Mouse (Mus musculus): ENCODE measurements around the gene Crabp2. TPM values are rescaled to one million over a fixed set of nuclear protein-coding genes. Genes with fewer than 3 reads are reported as not detected.
A peak's percentile ranks its signal among the peaks of the same experiment; 100 is the strongest.
"Not testable (repeated sequence)": the region's sequence is repeated elsewhere in the genome, so short reads cannot be mapped to it uniquely, and the experiment has no call there.

The Crabp2 gene
- 834 and 866 TPM in 2 replicates for polyA plus RNA-seq (2016; fragmentation: Nextera tagmentation; extraction: Ambion mirVana)

GRCm38 (mm10) chr3:87948378-87949265 is at the start of gene Crabp2:
TSS of gene Crabp2 (plus strand) at chr3:87948666.
- Histone ChIP-seq H3K27ac (peak within 1 kb of the TSS; percentile 95), H3K9me3 (no peaks in the 10 kb centered on the region), H3K36me3 (replicated peaks) (peaks cover 35% of the 10 kb centered on the region), H3K4me3 (peak within 1 kb of the TSS; percentile 76), H3K4me1 (peaks cover 100% of the 10 kb centered on the region), H3K27me3 (ENCODE audit: poor library complexity, severe bottlenecking) (peaks cover 31% of the 10 kb centered on the region)
- DNase-seq (ENCODE audit: extremely low spot score, low spot score), result peak; percentile 82
- WGBS, result under 1% methylated on average over 35 of the region's 35 CpGs

- Histone ChIP-seq H3K4me3 (no peak overlapping the region), H3K27me3 (ENCODE audit: poor library complexity, severe bottlenecking) (no peaks in the 10 kb centered on the region), H3K36me3 (replicated peaks) (no peaks in the 10 kb centered on the region), H3K4me1 (peaks cover 6% of the 10 kb centered on the region; the same call in 1 of the 2 replicates), H3K27ac (no peak overlapping the region), H3K9me3 (no peaks in the 10 kb centered on the region)
- WGBS, result 77% methylated on average over 3 of the region's 3 CpGs
- DNase-seq (ENCODE audit: extremely low spot score, low spot score), result no peak
These were observed 49.2 kb upstream of the Crabp2 start for GRCm38 (mm10) chr3:87899266-87899665.

- Histone ChIP-seq H3K36me3 (replicated peaks) (no peaks in the 10 kb centered on the region), H3K27ac (no peak overlapping the region), H3K27me3 (ENCODE audit: poor library complexity, severe bottlenecking) (no peaks in the 10 kb centered on the region), H3K4me3 (no peak overlapping the region), H3K4me1 (peaks cover 6% of the 10 kb centered on the region; the same call in 1 of the 2 replicates), H3K9me3 (no peaks in the 10 kb centered on the region)
- DNase-seq (ENCODE audit: extremely low spot score, low spot score), result no peak
- WGBS, result 81% methylated on average over 3 of the region's 3 CpGs
These were observed 48.7 kb upstream of the Crabp2 start for GRCm38 (mm10) chr3:87899776-87900175.

- H3K4me3 ChIP-seq, result peak overlapping the region; percentile 7; the same call in 1 of the 2 replicates
- no peaks in the 10 kb centered on the region for H3K9me3 ChIP-seq
- no peaks in the 10 kb centered on the region for H3K36me3 ChIP-seq (replicated peaks)
- H3K27ac ChIP-seq, result no peak overlapping the region; the same call in 1 of the 2 replicates
- no peak for DNase-seq (ENCODE audit: extremely low spot score, low spot score)
- H3K4me1 ChIP-seq, result peaks cover 6% of the 10 kb centered on the region; the same call in 1 of the 2 replicates
- no peaks in the 10 kb centered on the region for H3K27me3 ChIP-seq (ENCODE audit: poor library complexity, severe bottlenecking)
- 69% methylated on average over 1 of the region's 1 CpGs for WGBS
These were observed 47.3 kb upstream of the Crabp2 start for GRCm38 (mm10) chr3:87901036-87901624.

GRCm38 (mm10) chr3:87901959-87902358 is 46.5 kb upstream of the Crabp2 start:
- not testable (repeated sequence) for H3K4me1 ChIP-seq; H3K27me3 ChIP-seq (ENCODE audit: poor library complexity, severe bottlenecking); H3K27ac ChIP-seq; H3K36me3 ChIP-seq (replicated peaks); H3K9me3 ChIP-seq; H3K4me3 ChIP-seq; DNase-seq (ENCODE audit: extremely low spot score, low spot score)
- 80% methylated on average over 6 of the region's 6 CpGs for WGBS

GRCm38 (mm10) chr3:87903821-87904220 is 44.6 kb upstream of the Crabp2 start:
- Histone ChIP-seq H3K27ac (peak overlapping the region; percentile 72), H3K36me3 (replicated peaks) (no peaks in the 10 kb centered on the region; the same call in 1 of the 2 replicates), H3K4me1 (peaks cover 23% of the 10 kb centered on the region), H3K4me3 (no peak overlapping the region), H3K9me3 (no peaks in the 10 kb centered on the region), H3K27me3 (ENCODE audit: poor library complexity, severe bottlenecking) (no peaks in the 10 kb centered on the region)
- 54% methylated on average over 5 of the region's 5 CpGs for WGBS
- DNase-seq (ENCODE audit: extremely low spot score, low spot score), result no peak

GRCm38 (mm10) chr3:87905880-87906485 is 42.5 kb upstream of the Crabp2 start, which contains the start of gene Hdgf:
TSS of gene Hdgf (plus strand) at chr3:87906321.
- 1% methylated on average over 57 of the region's 57 CpGs for WGBS
- no peaks in the 10 kb centered on the region for H3K27me3 ChIP-seq (ENCODE audit: poor library complexity, severe bottlenecking)
- H3K36me3 ChIP-seq (replicated peaks), result no peaks in the 10 kb centered on the region; the same call in 1 of the 2 replicates
- H3K4me1 ChIP-seq, result peaks cover 45% of the 10 kb centered on the region
- DNase-seq (ENCODE audit: extremely low spot score, low spot score), result peak; percentile 96
- H3K4me3 ChIP-seq, result peak within 1 kb of the TSS; percentile 98
- H3K9me3 ChIP-seq, result no peaks in the 10 kb centered on the region
- H3K27ac ChIP-seq, result peak within 1 kb of the TSS; percentile 98

- Histone ChIP-seq H3K4me1 (peaks cover 51% of the 10 kb centered on the region), H3K9me3 (no peaks in the 10 kb centered on the region), H3K27me3 (ENCODE audit: poor library complexity, severe bottlenecking) (no peaks in the 10 kb centered on the region), H3K4me3 (peak overlapping the region; percentile 98), H3K27ac (peak overlapping the region; percentile 98), H3K36me3 (replicated peaks) (no peaks in the 10 kb centered on the region; the same call in 1 of the 2 replicates)
- DNase-seq (ENCODE audit: extremely low spot score, low spot score), result no peak
- 0% methylated on average over 40 of the region's 47 CpGs for WGBS
These were observed 41.9 kb upstream of the Crabp2 start for GRCm38 (mm10) chr3:87906601-87906980.

- Histone ChIP-seq H3K36me3 (replicated peaks) (no peaks in the 10 kb centered on the region; the same call in none of the 2 replicates), H3K9me3 (no peaks in the 10 kb centered on the region), H3K27ac (peak overlapping the region; percentile 98), H3K4me3 (peak overlapping the region; percentile 98), H3K4me1 (peaks cover 57% of the 10 kb centered on the region), H3K27me3 (ENCODE audit: poor library complexity, severe bottlenecking) (no peaks in the 10 kb centered on the region)
- under 1% methylated on average over 27 of the region's 27 CpGs for WGBS
- peak; percentile 52 for DNase-seq (ENCODE audit: extremely low spot score, low spot score)
These were observed 41.2 kb upstream of the Crabp2 start for GRCm38 (mm10) chr3:87906981-87907857.

- peak overlapping the region; percentile 98 for H3K27ac ChIP-seq
- WGBS, result 10% methylated on average over 1 of the region's 1 CpGs
- peaks cover 5% of the 10 kb centered on the region for H3K36me3 ChIP-seq (replicated peaks)
- DNase-seq (ENCODE audit: extremely low spot score, low spot score), result no peak
- H3K4me3 ChIP-seq, result peak overlapping the region; percentile 98
- H3K4me1 ChIP-seq, result peaks cover 62% of the 10 kb centered on the region
- H3K27me3 ChIP-seq (ENCODE audit: poor library complexity, severe bottlenecking), result no peaks in the 10 kb centered on the region
- no peaks in the 10 kb centered on the region for H3K9me3 ChIP-seq
These were observed 40.6 kb upstream of the Crabp2 start for GRCm38 (mm10) chr3:87907906-87908305.

GRCm38 (mm10) chr3:87909381-87909780 is 39.1 kb upstream of the Crabp2 start:
- H3K4me3 ChIP-seq, result peak overlapping the region; percentile 98
- DNase-seq (ENCODE audit: extremely low spot score, low spot score), result no peak
- H3K27ac ChIP-seq, result peak overlapping the region; percentile 98
- 87% methylated on average over 2 of the region's 2 CpGs for WGBS
- no peaks in the 10 kb centered on the region for H3K9me3 ChIP-seq
- no peaks in the 10 kb centered on the region for H3K27me3 ChIP-seq (ENCODE audit: poor library complexity, severe bottlenecking)
- peaks cover 61% of the 10 kb centered on the region for H3K4me1 ChIP-seq
- H3K36me3 ChIP-seq (replicated peaks), result peaks cover 20% of the 10 kb centered on the region

- Histone ChIP-seq H3K4me3 (peak overlapping the region; percentile 98), H3K36me3 (replicated peaks) (peaks cover 25% of the 10 kb centered on the region), H3K9me3 (no peaks in the 10 kb centered on the region), H3K27ac (peak overlapping the region; percentile 98), H3K4me1 (peaks cover 61% of the 10 kb centered on the region), H3K27me3 (ENCODE audit: poor library complexity, severe bottlenecking) (no peaks in the 10 kb centered on the region)
- DNase-seq (ENCODE audit: extremely low spot score, low spot score), result no peak
- WGBS, result 3% methylated on average over 4 of the region's 4 CpGs
These were observed 38.6 kb upstream of the Crabp2 start for GRCm38 (mm10) chr3:87909874-87910273.

Data from forebrain, embryonic 10.5 days (tissue).